Mouse (Mus musculus) heart, postnatal 0 days (tissue): ENCODE results near the gene Gimap7. TPM values are rescaled to one million over a fixed set of nuclear protein-coding genes. Genes with fewer than 3 reads are reported as not detected.

Source experiments
- ATAC-seq: fragments of 200-750 bp; cut with Nextera tagmentation; 2 replicates; pipeline ENCODE4 v1.8.0; 2017; ENCODE audit warnings: low read depth, moderate number of reproducible peaks, moderate library complexity; ENCODE audit not compliant: insufficient read depth
- DNase-seq: peaks from one replicate; pipeline ENCODE4 v3.0.0-alpha.2; 2016; ENCODE audit warnings: low spot score
- H3K27ac ChIP-seq: fragments of 300-500 bp; sonication (generic); 2 replicates; pipeline ENCODE4 v1.5.1; 2014; ENCODE audit warnings: low read depth, mild to moderate bottlenecking
- H3K27me3 ChIP-seq: fragments of 300-500 bp; sonication (generic); 2 replicates; pipeline ENCODE4 v1.6.1; 2014; ENCODE audit warnings: low read length, mixed read lengths; ENCODE audit not compliant: control insufficient read depth, insufficient read depth
- H3K36me3 ChIP-seq: fragments of 300-500 bp; sonication (generic); replicated peaks from 2 replicates; pipeline ENCODE4 v1.6.1; 2014; ENCODE audit warnings: low read length, mixed read lengths; ENCODE audit not compliant: control insufficient read depth, insufficient read depth
- H3K4me1 ChIP-seq: fragments of 300-500 bp; sonication (generic); 2 replicates; pipeline ENCODE4 v1.6.1; 2014; ENCODE audit warnings: antibody characterized with exemption; ENCODE audit not compliant: control insufficient read depth, insufficient read depth
- H3K4me2 ChIP-seq: fragments of 300-500 bp; sonication (generic); 2 replicates; pipeline ENCODE4 v1.6.1; 2014; ENCODE audit warnings: low read depth, mild to moderate bottlenecking, low read length, moderate library complexity
- H3K4me3 ChIP-seq: fragments of 300-500 bp; sonication (generic); 2 replicates; pipeline ENCODE4 v1.5.1; 2014; ENCODE audit warnings: low read depth, low read length
- H3K9ac ChIP-seq: fragments of 300-500 bp; sonication (generic); replicated peaks from 2 replicates; pipeline ENCODE4 v1.6.1; 2014; ENCODE audit warnings: low read depth, low read length, mixed read lengths
- H3K9me3 ChIP-seq: fragments of 300-500 bp; sonication (generic); replicated peaks from 2 replicates; pipeline ENCODE4 v1.6.1; 2016; ENCODE audit warnings: low read length; ENCODE audit not compliant: control insufficient read depth
- CTCF ChIP-seq: IDR thresholded peaks from 2 replicates; pipeline ENCODE4 v1.5.1; 2016; ENCODE audit warnings: antibody characterized with exemption, control low read depth, low read depth
- EP300 ChIP-seq: IDR thresholded peaks from 2 replicates; pipeline ENCODE4 v1.6.1; 2016; ENCODE audit warnings: antibody characterized with exemption, low read depth
- WGBS: fragments of 180-500 bp; shearing (Covaris S2); extraction: QIAGEN DNeasy Blood & Tissue Kit; methylation state at CpG from one replicate; pipeline ENCODE4 v1.1.7; 2014; 5-methylcytosine and 5-hydroxymethylcytosine counted together
- polyA plus RNA-seq: library from polyadenylated mRNA; unstranded; fragments of >200 nt; fragmentation: Nextera tagmentation; extraction: Ambion mirVana; gene quantifications from 2 replicates; pipeline ENCODE4 v1.2.1, GENCODE M21; 2015
- total RNA-seq: library from RNA; depleted of rRNA; stranded (reverse); fragments of >200 nt; gene quantifications from 2 replicates; pipeline ENCODE4 v1.2.3, GENCODE M21; 2014; ENCODE audit warnings: low replicate concordance

Gimap7 gene
- total and polyA plus RNA-seq, 2 experiments from 2014 or later: not detected

GRCm38 (mm10) chr6:48725476-48725875, 7.1 kb downstream of the Gimap7 start:
- Histone ChIP-seq H3K4me3 (no peak overlapping the region), H3K9ac (no peak overlapping the region), H3K4me2 (no peak overlapping the region; the same call in 1 of the 2 replicates), H3K27ac (no peak overlapping the region), H3K36me3 (no peaks in the 10 kb centered on the region), H3K27me3 (no peaks in the 10 kb centered on the region), H3K9me3 (no peaks in the 10 kb centered on the region), H3K4me1 (peaks cover 9% of the 10 kb centered on the region)
- peak; percentile 67; the same call in 1 of the 2 replicates for ATAC-seq
- TF ChIP-seq CTCF: no peak
- TF ChIP-seq EP300: no peak
- WGBS: 0% methylated on average over 1 of the region's 1 CpGs
- DNase-seq: peak; percentile 60

DNA sequence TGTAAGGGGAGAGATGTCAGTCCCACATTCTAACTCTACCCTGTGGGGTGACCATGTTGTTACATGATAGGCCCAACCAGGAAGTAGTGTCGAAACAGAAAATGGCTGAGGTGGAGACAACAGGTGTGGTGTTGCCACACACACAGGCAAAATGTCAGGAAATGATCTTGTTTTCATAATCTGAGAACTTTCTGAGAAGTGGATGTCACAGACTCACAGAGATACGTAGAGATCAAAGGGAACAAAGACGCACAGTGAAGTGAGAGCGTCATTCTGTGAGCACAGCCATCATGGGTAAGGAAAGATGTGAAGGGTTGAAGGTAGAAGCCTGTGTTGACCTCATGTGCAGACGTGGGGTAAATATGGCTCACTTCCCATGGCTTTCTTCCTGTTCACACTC, 9.3 kb downstream of the Gimap7 start:
- Histone ChIP-seq H3K9me3 (no peaks in the 10 kb centered on the region), H3K4me3 (no peak overlapping the region), H3K27ac (no peak overlapping the region), H3K9ac (no peak overlapping the region), H3K4me1 (peaks cover 9% of the 10 kb centered on the region), H3K27me3 (no peaks in the 10 kb centered on the region), H3K36me3 (no peaks in the 10 kb centered on the region), H3K4me2 (no peak overlapping the region)
- TF ChIP-seq EP300 (no peak), CTCF (no peak)
- ATAC-seq (no peak), DNase-seq (no peak)
- 76% methylated on average over 5 of the region's 5 CpGs for WGBS

- H3K36me3 ChIP-seq: no peaks in the 10 kb centered on the region
- H3K27me3 ChIP-seq: no peaks in the 10 kb centered on the region
- no peak overlapping the region for H3K9ac ChIP-seq
- 39% methylated on average over 8 of the region's 8 CpGs for WGBS
- TF ChIP-seq EP300 (no peak), CTCF (no peak)
- H3K4me2 ChIP-seq: no peak overlapping the region
- H3K4me1 ChIP-seq: no peaks in the 10 kb centered on the region
- H3K4me3 ChIP-seq: no peak overlapping the region
- DNase-seq (no peak), ATAC-seq (no peak)
- no peaks in the 10 kb centered on the region for H3K9me3 ChIP-seq
- H3K27ac ChIP-seq: peak overlapping the region; percentile 26; the same call in 1 of the 2 replicates
Measured at GRCm38 (mm10) chr6:48732864-48733304, 14.5 kb downstream of the Gimap7 start.

- WGBS: 77% methylated on average over 1 of the region's 1 CpGs
- TF ChIP-seq EP300: no peak
- TF ChIP-seq CTCF: no peak
- no peak for ATAC-seq
Measured at GRCm38 (mm10) chr6:48733660-48734059, 15.2 kb downstream of the Gimap7 start.

DNA sequence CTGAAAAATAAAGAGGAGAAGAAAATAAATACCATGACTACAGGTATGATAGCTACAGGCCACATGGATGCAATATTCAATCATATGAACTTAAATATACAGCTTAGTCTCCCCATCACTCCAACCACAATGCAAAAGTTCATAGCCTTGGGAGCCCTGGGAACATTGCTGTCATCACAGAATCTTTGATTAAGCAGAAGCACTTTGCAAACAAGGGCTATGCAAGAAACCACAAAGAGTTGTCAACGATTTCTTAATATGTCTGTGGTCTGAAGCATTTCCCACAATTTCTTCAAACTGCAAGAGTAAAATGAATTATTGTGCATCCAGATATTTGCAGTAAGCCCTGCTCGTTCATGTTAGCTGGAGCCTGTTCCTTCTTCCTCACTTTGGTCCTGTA, 18.6 kb downstream of the Gimap7 start:
- no peak for ATAC-seq
- DNase-seq: no peak
- Histone ChIP-seq H3K27ac (no peak overlapping the region), H3K9ac (no peak overlapping the region), H3K4me2 (no peak overlapping the region), H3K4me3 (no peak overlapping the region), H3K9me3 (no peaks in the 10 kb centered on the region), H3K27me3 (peaks cover 12% of the 10 kb centered on the region; the same call in 1 of the 2 replicates), H3K36me3 (no peaks in the 10 kb centered on the region), H3K4me1 (0 out of 2 replicates have a peak, but pooled peaks cover 5% of the 10 kb centered on the region)
- no peak for TF ChIP-seq EP300
- no peak for TF ChIP-seq CTCF
- 58% methylated on average over 2 of the region's 2 CpGs for WGBS

More at GRCm38 (mm10) chr6:48733660-48734059, 15.2 kb downstream of the Gimap7 start:
- H3K4me2 ChIP-seq: no peak overlapping the region
- no peaks in the 10 kb centered on the region for H3K9me3 ChIP-seq
- H3K4me1 ChIP-seq: no peaks in the 10 kb centered on the region
- H3K27me3 ChIP-seq: no peaks in the 10 kb centered on the region
- no peaks in the 10 kb centered on the region for H3K36me3 ChIP-seq
- no peak for DNase-seq
- H3K27ac ChIP-seq: no peak overlapping the region
- H3K9ac ChIP-seq: no peak overlapping the region
- no peak overlapping the region for H3K4me3 ChIP-seq

GRCm38 (mm10) chr6:48737688-48738087, 19.3 kb downstream of the Gimap7 start:
- Histone ChIP-seq H3K9me3 (no peaks in the 10 kb centered on the region), H3K27me3 (peaks cover 19% of the 10 kb centered on the region), H3K4me2 (no peak overlapping the region), H3K36me3 (no peaks in the 10 kb centered on the region), H3K9ac (no peak overlapping the region), H3K4me1 (peaks cover 7% of the 10 kb centered on the region; the same call in 1 of the 2 replicates), H3K4me3 (no peak overlapping the region), H3K27ac (no peak overlapping the region)
- TF ChIP-seq EP300 (no peak), CTCF (no peak)
- WGBS: 70% methylated on average over 5 of the region's 5 CpGs
- DNase-seq (no peak), ATAC-seq (no peak)
